Mouse (Mus musculus): ENCODE data around the gene Grn. TPM values are rescaled to one million over a fixed set of nuclear protein-coding genes. Genes with fewer than 3 reads are reported as not detected.

The Grn gene
- polyA plus RNA-seq, 1 experiment from 2014 or later: 161 TPM

DNA sequence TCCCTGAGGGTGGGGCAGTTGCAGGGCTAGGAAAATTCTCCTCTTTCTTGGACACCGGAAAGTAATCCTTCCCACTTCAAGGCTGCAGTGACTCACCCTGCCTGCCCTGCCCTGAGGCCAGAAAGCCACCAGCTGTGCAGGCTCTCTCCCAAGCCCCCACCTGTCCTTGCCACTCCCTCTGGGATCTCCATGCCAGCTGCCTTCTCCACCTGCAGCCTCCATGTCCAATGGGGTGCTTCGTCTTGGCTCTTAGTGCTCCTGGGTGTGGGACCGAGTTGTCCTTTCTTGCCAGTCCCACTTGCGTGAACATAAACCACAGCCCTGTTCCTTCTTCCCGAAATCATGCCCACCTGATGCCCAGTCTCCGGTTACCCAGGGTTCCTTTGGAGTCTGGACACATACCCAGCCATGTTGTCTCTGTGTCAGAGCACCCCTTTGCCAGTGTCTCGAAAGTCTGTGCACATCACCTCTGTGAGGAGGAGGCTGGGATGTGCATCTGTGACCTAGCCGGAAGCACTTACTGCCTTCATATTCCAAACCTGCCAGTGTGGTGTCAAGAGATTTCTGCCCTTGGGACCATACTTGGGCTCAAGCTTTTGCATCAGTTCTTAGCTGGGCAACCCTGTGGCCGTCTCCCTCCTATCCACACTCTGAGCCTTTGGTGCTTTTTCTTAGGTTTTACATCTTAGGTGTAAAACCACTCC lies 35.5 kb upstream of the Grn start:
- DNase-seq (no peak), ATAC-seq (no peak)
- WGBS (ENCODE audit: insufficient replicate concordance): 77% methylated on average over 9 of the region's 9 CpGs
- Histone ChIP-seq H3K9me3 (ENCODE audit: low read length) (no peaks in the 10 kb centered on the region), H3K36me3 (replicated peaks; ENCODE audit: insufficient read depth, low read length) (no peaks in the 10 kb centered on the region), H3K27ac (ENCODE audit: low read depth) (no peak overlapping the region), H3K4me1 (ENCODE audit: insufficient read depth) (peaks cover 27% of the 10 kb centered on the region), H3K4me2 (ENCODE audit: low read depth, low read length) (no peak overlapping the region), H3K27me3 (ENCODE audit: insufficient read depth, low read length) (peaks cover 75% of the 10 kb centered on the region), H3K4me3 (ENCODE audit: low read depth, low read length) (no peak overlapping the region), H3K9ac (replicated peaks) (no peak overlapping the region)
- no peak for TF ChIP-seq CTCF (IDR thresholded peaks at IDR 0.05; ENCODE audit: low read depth)
- TF ChIP-seq EP300 (IDR thresholded peaks at IDR 0.05; ENCODE audit: low read depth): no peak

DNA sequence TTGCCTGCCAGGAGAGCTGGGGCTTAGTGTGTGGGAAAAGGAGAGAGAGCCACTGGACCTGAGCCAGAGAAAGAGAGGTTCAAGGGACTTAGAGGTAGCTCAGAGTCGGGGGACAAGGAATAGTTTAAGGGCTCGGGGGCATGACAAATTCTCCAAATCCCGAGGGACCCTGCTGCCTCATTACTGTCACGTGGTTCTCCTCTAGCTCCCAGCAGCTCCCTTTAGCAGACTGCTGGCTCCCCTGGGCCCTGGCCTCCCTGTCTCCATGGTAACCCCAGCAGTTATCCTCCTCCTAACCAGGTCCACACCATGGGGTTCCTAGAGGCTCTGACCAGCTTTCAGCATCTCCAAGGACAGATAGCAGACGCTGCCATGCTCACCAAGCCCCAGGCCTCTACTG lies 34.9 kb upstream of the Grn start:
- no peak overlapping the region for H3K4me2 ChIP-seq (ENCODE audit: low read depth, low read length)
- H3K27me3 ChIP-seq (ENCODE audit: insufficient read depth, low read length): peaks cover 82% of the 10 kb centered on the region
- no peak overlapping the region for H3K4me3 ChIP-seq (ENCODE audit: low read depth, low read length)
- no peaks in the 10 kb centered on the region for H3K9me3 ChIP-seq (ENCODE audit: low read length)
- H3K9ac ChIP-seq (replicated peaks): no peak overlapping the region
- H3K36me3 ChIP-seq (replicated peaks; ENCODE audit: insufficient read depth, low read length): no peaks in the 10 kb centered on the region
- TF ChIP-seq EP300 (IDR thresholded peaks at IDR 0.05; ENCODE audit: low read depth): no peak
- TF ChIP-seq CTCF (IDR thresholded peaks at IDR 0.05; ENCODE audit: low read depth): no peak
- no peak for ATAC-seq
- H3K4me1 ChIP-seq (ENCODE audit: insufficient read depth): peaks cover 31% of the 10 kb centered on the region
- WGBS (ENCODE audit: insufficient replicate concordance): 18% methylated on average over 5 of the region's 5 CpGs
- no peak overlapping the region for H3K27ac ChIP-seq (ENCODE audit: low read depth)
- no peak for DNase-seq

DNA sequence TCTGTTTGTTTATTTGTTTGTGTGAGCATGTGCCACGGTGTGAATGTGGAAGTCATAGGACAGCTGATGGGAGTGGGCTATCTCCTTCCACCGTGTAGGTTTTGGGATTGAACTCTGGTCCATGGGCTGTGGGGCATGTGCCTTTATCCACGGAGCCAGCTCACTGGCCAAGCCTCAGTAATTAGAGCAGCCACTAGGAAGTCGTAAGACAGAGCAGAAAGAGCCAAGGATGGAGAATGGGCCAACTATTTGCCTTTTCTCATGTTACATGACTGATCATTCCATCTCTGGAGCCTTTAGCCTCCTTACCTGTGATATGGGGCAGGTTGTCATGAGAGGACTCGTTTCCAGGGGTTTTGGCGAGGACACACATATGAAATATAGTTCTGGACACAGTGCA lies 33.9 kb upstream of the Grn start:
- H3K27me3 ChIP-seq (ENCODE audit: insufficient read depth, low read length): peaks cover 85% of the 10 kb centered on the region
- no peak for ATAC-seq
- no peak overlapping the region for H3K9ac ChIP-seq (replicated peaks)
- no peak overlapping the region for H3K4me3 ChIP-seq (ENCODE audit: low read depth, low read length)
- no peak overlapping the region for H3K27ac ChIP-seq (ENCODE audit: low read depth)
- WGBS (ENCODE audit: insufficient replicate concordance): 55% methylated on average over 6 of the region's 6 CpGs
- no peak for DNase-seq
- peaks cover 31% of the 10 kb centered on the region for H3K4me1 ChIP-seq (ENCODE audit: insufficient read depth)
- no peaks in the 10 kb centered on the region for H3K36me3 ChIP-seq (replicated peaks; ENCODE audit: insufficient read depth, low read length)
- H3K9me3 ChIP-seq (ENCODE audit: low read length): no peaks in the 10 kb centered on the region
- H3K4me2 ChIP-seq (ENCODE audit: low read depth, low read length): no peak overlapping the region
- TF ChIP-seq EP300 (IDR thresholded peaks at IDR 0.05; ENCODE audit: low read depth) (no peak), CTCF (IDR thresholded peaks at IDR 0.05; ENCODE audit: low read depth) (no peak)

DNA sequence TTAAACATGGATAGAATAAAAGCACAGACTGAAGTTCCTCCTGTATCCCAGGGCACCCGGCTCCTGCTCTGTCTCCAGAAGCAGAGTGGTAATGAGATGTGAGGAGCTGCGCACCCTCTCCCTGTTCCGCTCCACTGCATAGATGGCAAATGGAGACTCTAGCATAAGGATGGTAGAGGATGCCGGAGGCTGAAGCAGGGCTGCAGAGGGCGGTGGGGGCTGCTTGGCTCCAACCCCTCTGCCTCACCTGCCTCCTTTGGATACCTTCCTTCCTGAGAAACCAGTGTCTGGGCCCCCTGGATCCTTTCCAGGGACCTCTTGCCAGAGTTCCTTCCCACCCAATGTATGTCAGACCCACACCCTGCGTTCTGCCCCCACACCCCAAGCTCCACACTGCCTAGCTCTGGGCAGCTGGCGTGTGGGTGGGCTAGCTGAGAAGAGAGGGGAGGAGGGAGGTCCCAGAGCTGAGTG lies 33.4 kb upstream of the Grn start:
- Histone ChIP-seq H3K9me3 (ENCODE audit: low read length) (no peaks in the 10 kb centered on the region), H3K4me2 (ENCODE audit: low read depth, low read length) (no peak overlapping the region), H3K4me1 (ENCODE audit: insufficient read depth) (peaks cover 31% of the 10 kb centered on the region), H3K27me3 (ENCODE audit: insufficient read depth, low read length) (peaks cover 81% of the 10 kb centered on the region), H3K9ac (replicated peaks) (no peak overlapping the region), H3K4me3 (ENCODE audit: low read depth, low read length) (no peak overlapping the region), H3K36me3 (replicated peaks; ENCODE audit: insufficient read depth, low read length) (no peaks in the 10 kb centered on the region), H3K27ac (ENCODE audit: low read depth) (no peak overlapping the region)
- DNase-seq (peak; percentile 14), ATAC-seq (no peak)
- 81% methylated on average over 7 of the region's 7 CpGs for WGBS (ENCODE audit: insufficient replicate concordance)
- no peak for TF ChIP-seq EP300 (IDR thresholded peaks at IDR 0.05; ENCODE audit: low read depth)
- TF ChIP-seq CTCF (IDR thresholded peaks at IDR 0.05; ENCODE audit: low read depth): no peak

DNA sequence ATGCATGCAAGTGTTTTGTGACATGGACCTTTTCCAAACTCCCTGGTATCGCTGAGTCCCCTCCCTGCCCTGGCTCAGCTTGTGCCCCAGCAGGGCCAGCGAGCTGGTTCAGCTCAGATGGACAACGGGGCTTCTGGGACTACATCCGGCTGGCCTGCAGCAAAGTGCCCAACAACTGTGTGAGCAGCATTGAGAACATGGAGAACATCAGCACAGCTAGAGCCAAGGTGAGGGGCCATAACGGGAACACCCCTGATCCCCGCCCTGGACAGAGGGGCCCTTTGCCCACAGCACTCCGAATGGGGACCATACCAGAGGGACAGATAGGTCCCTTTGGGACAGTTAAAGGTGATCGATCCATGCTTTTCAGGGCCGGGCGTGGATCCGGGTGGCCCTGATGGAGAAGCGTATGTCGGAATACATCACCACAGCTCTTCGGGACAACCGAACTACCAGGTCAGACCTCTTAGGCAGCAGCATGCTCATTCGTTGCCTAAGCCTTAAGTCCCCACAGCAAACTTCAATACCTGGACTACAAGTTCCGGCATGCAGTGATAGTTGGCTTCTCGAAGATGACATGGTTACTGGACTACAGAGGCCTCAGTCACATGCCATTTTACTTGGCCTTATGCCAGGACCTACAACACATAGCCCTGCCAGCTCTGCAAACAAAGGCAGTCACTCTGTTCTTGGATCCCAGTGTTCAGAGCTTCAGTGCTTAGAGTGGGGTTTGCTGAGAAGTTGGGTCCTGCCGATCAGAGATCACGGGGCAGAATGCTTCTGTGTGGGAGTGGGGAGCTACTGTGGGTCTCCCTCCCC lies 31.9 kb upstream of the Grn start:
- WGBS (ENCODE audit: insufficient replicate concordance): 75% methylated on average over 20 of the region's 20 CpGs
- no peak for TF ChIP-seq CTCF (IDR thresholded peaks at IDR 0.05; ENCODE audit: low read depth)
- TF ChIP-seq EP300 (IDR thresholded peaks at IDR 0.05; ENCODE audit: low read depth): no peak
- Histone ChIP-seq H3K27ac (ENCODE audit: low read depth) (no peak overlapping the region), H3K4me1 (ENCODE audit: insufficient read depth) (peaks cover 24% of the 10 kb centered on the region), H3K4me3 (ENCODE audit: low read depth, low read length) (no peak overlapping the region), H3K9me3 (ENCODE audit: low read length) (no peaks in the 10 kb centered on the region), H3K4me2 (ENCODE audit: low read depth, low read length) (no peak overlapping the region), H3K27me3 (ENCODE audit: insufficient read depth, low read length) (peaks cover 66% of the 10 kb centered on the region), H3K9ac (replicated peaks) (no peak overlapping the region), H3K36me3 (replicated peaks; ENCODE audit: insufficient read depth, low read length) (peaks cover 14% of the 10 kb centered on the region)
- ATAC-seq: peak; percentile 53
- DNase-seq: peak; percentile 58

DNA sequence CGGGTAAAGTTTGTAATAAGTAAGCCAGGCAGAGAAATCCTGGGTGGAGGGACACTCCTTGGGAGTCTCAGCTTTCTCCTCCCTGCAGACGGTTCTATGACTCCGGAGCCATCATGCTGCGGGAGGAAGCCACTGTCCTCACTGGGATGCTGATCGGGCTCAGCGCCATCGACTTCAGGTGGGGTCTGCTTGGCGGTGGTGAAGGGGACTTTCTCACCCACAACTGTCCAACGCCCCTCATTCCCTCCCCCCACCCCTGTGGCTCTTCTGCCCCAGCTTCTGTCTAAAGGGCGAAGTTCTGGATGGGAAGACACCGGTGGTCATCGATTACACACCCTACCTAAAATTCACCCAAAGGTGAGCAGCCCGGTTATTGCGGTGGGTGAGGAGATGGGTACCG lies 31.0 kb upstream of the Grn start:
- peak overlapping the region; percentile 33 for H3K4me3 ChIP-seq (ENCODE audit: low read depth, low read length)
- no peak overlapping the region for H3K9ac ChIP-seq (replicated peaks)
- H3K36me3 ChIP-seq (replicated peaks; ENCODE audit: insufficient read depth, low read length): peaks cover 23% of the 10 kb centered on the region
- no peak for TF ChIP-seq CTCF (IDR thresholded peaks at IDR 0.05; ENCODE audit: low read depth)
- TF ChIP-seq EP300 (IDR thresholded peaks at IDR 0.05; ENCODE audit: low read depth): no peak
- ATAC-seq: no peak
- no peaks in the 10 kb centered on the region for H3K9me3 ChIP-seq (ENCODE audit: low read length)
- H3K4me1 ChIP-seq (ENCODE audit: insufficient read depth): peaks cover 16% of the 10 kb centered on the region
- DNase-seq: no peak
- 14% methylated on average over 15 of the region's 15 CpGs for WGBS (ENCODE audit: insufficient replicate concordance)
- no peak overlapping the region for H3K27ac ChIP-seq (ENCODE audit: low read depth)
- H3K4me2 ChIP-seq (ENCODE audit: low read depth, low read length): peak overlapping the region; percentile 57; the same call in 1 of the 2 replicates
- H3K27me3 ChIP-seq (ENCODE audit: insufficient read depth, low read length): peaks cover 57% of the 10 kb centered on the region
